Mouse (Mus musculus) brown adipose tissue, adult 24 weeks (tissue): ENCODE measurements around the gene Lce1b. TPM values are rescaled to one million over a fixed set of nuclear protein-coding genes. Genes with fewer than 3 reads are reported as not detected.

Experiments used
- polyA plus RNA-seq: library from polyadenylated mRNA; stranded (reverse); fragments of >200 nt; gene quantifications from 2 replicates; pipeline ENCODE4 v1.2.4, GENCODE M21; 2012; ENCODE audit not compliant: missing spikeins, insufficient read depth, insufficient read length

The Lce1b gene
- polyA plus RNA-seq, 1 experiment, result not detected

Other genes starting within 250 kb of the Lce1b start
- not detected in 2 replicates for gene Sprr2i, start 248.9 kb downstream of the Lce1b start, polyA plus RNA-seq
- gene Sprr2j-ps, start 238.8 kb downstream of the Lce1b start, polyA plus RNA-seq, result not detected in 2 replicates
- 31.8 and 35.2 TPM in 2 replicates for gene Gm9774, start 227.5 kb downstream of the Lce1b start, polyA plus RNA-seq
- gene Sprr2k, start 224.3 kb downstream of the Lce1b start, polyA plus RNA-seq, result not detected in 2 replicates
- not detected in 2 replicates for gene Sprr1b, start 218.1 kb downstream of the Lce1b start, polyA plus RNA-seq
- not detected in 2 replicates for gene Sprr3, start 198.2 kb downstream of the Lce1b start, polyA plus RNA-seq
- gene Sprr1a, start 171.0 kb downstream of the Lce1b start, polyA plus RNA-seq, result not detected in 2 replicates
- not detected in 2 replicates for gene Sprr4, start 156.4 kb downstream of the Lce1b start, polyA plus RNA-seq
- gene 2310046K23Rik, start 122.4 kb downstream of the Lce1b start, polyA plus RNA-seq, result not detected in 2 replicates
- not detected in 2 replicates for gene Ivl, start 83.2 kb downstream of the Lce1b start, polyA plus RNA-seq
- gene Smcp, start 67.9 kb downstream of the Lce1b start, polyA plus RNA-seq, result not detected in 2 replicates
- not detected in 2 replicates for gene 2210017I01Rik, start 49.4 kb downstream of the Lce1b start, polyA plus RNA-seq
- gene Lce6a, start 35.3 kb downstream of the Lce1b start, polyA plus RNA-seq, result not detected in 2 replicates
- gene Lce1a1, start 8.6 kb downstream of the Lce1b start, polyA plus RNA-seq, result not detected in 2 replicates
- not detected in 2 replicates for gene Lce1a2, start 13.4 kb upstream of the Lce1b start, polyA plus RNA-seq
- gene Lce1c, start 22.3 kb upstream of the Lce1b start, polyA plus RNA-seq, result not detected in 2 replicates
- not detected in 2 replicates for gene Lce1d, start 30.3 kb upstream of the Lce1b start, polyA plus RNA-seq
- gene Lce1e, start 52.1 kb upstream of the Lce1b start, polyA plus RNA-seq, result not detected in 2 replicates
- not detected in 2 replicates for gene Lce1f, start 63.4 kb upstream of the Lce1b start, polyA plus RNA-seq
- gene Gm38119, start 82.2 kb upstream of the Lce1b start, polyA plus RNA-seq, result not detected in 2 replicates
- gene Lce1g, start 95.4 kb upstream of the Lce1b start, polyA plus RNA-seq, result not detected in 2 replicates
- not detected in 2 replicates for gene Lce1h, start 108.1 kb upstream of the Lce1b start, polyA plus RNA-seq
- gene Lce1i, start 122.0 kb upstream of the Lce1b start, polyA plus RNA-seq, result not detected in 2 replicates
- gene Lce1j, start 133.6 kb upstream of the Lce1b start, polyA plus RNA-seq, result not detected in 2 replicates
- not detected in 2 replicates for gene Lce1k, start 151.0 kb upstream of the Lce1b start, polyA plus RNA-seq
- not detected in 2 replicates for gene Kprp, start 170.3 kb upstream of the Lce1b start, polyA plus RNA-seq
- gene Lce1l, start 194.4 kb upstream of the Lce1b start, polyA plus RNA-seq, result not detected in 2 replicates
- not detected in 2 replicates for gene 2310050C09Rik, start 213.3 kb upstream of the Lce1b start, polyA plus RNA-seq